Mouse (Mus musculus): ENCODE measurements around the gene Zfp950. TPM values are rescaled to one million over a fixed set of nuclear protein-coding genes. Genes with fewer than 3 reads are reported as not detected.
"Not testable (repeated sequence)": the region's sequence is repeated elsewhere in the genome, so short reads cannot be mapped to it uniquely, and the experiment has no call there.

Zfp950 gene
- 11.1 and 16.9 TPM in 2 replicates for total RNA-seq (2012; rRNA removed)

GRCm38 (mm10) chr19:61140342-61141206 is at the start of gene Zfp950:
Gene Zfp950 (minus strand): TSS chr19:61140840.
- Histone ChIP-seq H3K4me3 (ENCODE audit: insufficient read depth in 1 of 2, low read depth in 1 of 2, low read length in 2 of 2, poor library complexity in 1 of 2, severe bottlenecking in 1 of 2) (peak within 1 kb of the TSS; percentile 80 to 97), H3K9me3 (ENCODE audit: control insufficient read depth, insufficient read depth, low read depth, low read length) (no peaks in the 10 kb centered on the region), H3K4me1 (ENCODE audit: control insufficient read depth in 2 of 2, insufficient read depth in 2 of 2, low read length in 2 of 2, poor library complexity in 1 of 2) (no peaks in the 10 kb centered on the region; a peak in 1 of 4 replicates), H3K9ac (ENCODE audit: insufficient read depth, low read depth, low read length, poor library complexity, severe bottlenecking) (peak within 1 kb of the TSS; percentile 93), H3K36me3 (ENCODE audit: control insufficient read depth, insufficient read depth, low read length, poor library complexity, severe bottlenecking) (no peaks in the 10 kb centered on the region), H3K27ac (ENCODE audit: insufficient read depth, low read depth, low read length, poor library complexity, severe bottlenecking) (0 out of 2 replicates have a peak within 1 kb of the TSS, but pooled peaks have one; percentile 24)
- peak; percentile 78 for DNase-seq (ENCODE audit: low read depth, low spot score)
- in situ Hi-C loops (cut with MboI; ENCODE audit: low sequenced_read_pairs in 2 of 2, unreplicated experiment in 2 of 2) = no loop called here
- TF ChIP-seq MAFK (IDR thresholded peaks at IDR 0.05; ENCODE audit: insufficient read depth, low read depth, low read length) = no peak
- no peak for TF ChIP-seq ZNF384 (IDR thresholded peaks at IDR 0.05; ENCODE audit: low read depth, low read length)
- TF ChIP-seq HCFC1 (IDR thresholded peaks at IDR 0.05; ENCODE audit: borderline replicate concordance, insufficient read depth, low read length) = 0 out of 2 replicates have a peak, but pooled peaks have one; percentile 23
- no peak for TF ChIP-seq CHD2 (IDR thresholded peaks at IDR 0.05; ENCODE audit: low read depth, low read length)
- TF ChIP-seq ZC3H11A (IDR thresholded peaks at IDR 0.05; ENCODE audit: borderline replicate concordance, low read depth, low read length) = no peak

GRCm38 (mm10) chr19:61183590-61183989 is 43.0 kb upstream of the Zfp950 start, which contains the start of gene Gm6020:
Gene Gm6020 (plus strand): TSS chr19:61183890.
- H3K36me3 ChIP-seq (ENCODE audit: control insufficient read depth, insufficient read depth, low read length, poor library complexity, severe bottlenecking); DNase-seq (ENCODE audit: low read depth, low spot score); in situ Hi-C loops (cut with MboI; ENCODE audit: low sequenced_read_pairs in 2 of 2, unreplicated experiment in 2 of 2); H3K4me3 ChIP-seq (ENCODE audit: insufficient read depth in 1 of 2, low read depth in 1 of 2, low read length in 2 of 2, poor library complexity in 1 of 2, severe bottlenecking in 1 of 2); H3K9ac ChIP-seq (ENCODE audit: insufficient read depth, low read depth, low read length, poor library complexity, severe bottlenecking); H3K4me1 ChIP-seq (ENCODE audit: control insufficient read depth in 2 of 2, insufficient read depth in 2 of 2, low read length in 2 of 2, poor library complexity in 1 of 2); H3K27ac ChIP-seq (ENCODE audit: insufficient read depth, low read depth, low read length, poor library complexity, severe bottlenecking); H3K9me3 ChIP-seq (ENCODE audit: control insufficient read depth, insufficient read depth, low read depth, low read length): not testable (repeated sequence)

DNA sequence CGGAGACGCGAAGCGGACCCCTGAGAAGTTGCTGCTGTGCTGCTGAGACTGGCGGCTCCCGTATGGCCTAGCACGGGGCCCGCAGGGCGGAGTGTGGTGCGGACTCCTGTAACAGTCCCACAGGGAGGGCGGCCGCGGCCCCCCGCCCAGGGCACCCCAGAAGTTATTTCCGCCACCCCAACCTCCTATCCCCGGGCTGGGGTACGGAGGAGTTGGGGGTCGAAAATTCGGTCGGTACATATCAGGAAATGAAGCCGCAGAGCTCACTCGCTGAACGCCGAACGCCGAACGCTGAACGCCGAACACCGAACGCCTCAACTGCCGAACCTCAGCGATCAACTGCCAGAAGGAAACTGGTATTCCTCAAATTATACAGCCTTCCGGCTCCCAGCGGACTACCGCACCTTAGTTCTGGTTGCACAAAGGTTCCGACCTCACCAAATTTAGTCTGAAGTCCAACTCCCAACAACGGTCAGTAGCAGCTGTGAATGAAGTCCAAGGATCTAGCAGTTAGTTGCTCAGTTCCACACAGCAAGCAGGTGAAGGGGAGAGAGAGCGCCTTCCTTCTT is 35.2 kb upstream of the Zfp950 start, which contains the start of gene Gm7102:
Gene Gm7102, minus strand, starts transcription at position 554 of the 569 bp plus-strand sequence.
- Histone ChIP-seq H3K9ac (ENCODE audit: insufficient read depth, low read depth, low read length, poor library complexity, severe bottlenecking) (peak within 1 kb of the TSS; percentile 82), H3K36me3 (ENCODE audit: control insufficient read depth, insufficient read depth, low read length, poor library complexity, severe bottlenecking) (no peaks in the 10 kb centered on the region), H3K27ac (ENCODE audit: insufficient read depth, low read depth, low read length, poor library complexity, severe bottlenecking) (no peak within 1 kb of the TSS), H3K9me3 (ENCODE audit: control insufficient read depth, insufficient read depth, low read depth, low read length) (no peaks in the 10 kb centered on the region), H3K4me1 (ENCODE audit: control insufficient read depth in 2 of 2, insufficient read depth in 2 of 2, low read length in 2 of 2, poor library complexity in 1 of 2) (no peaks in the 10 kb centered on the region), H3K4me3 (ENCODE audit: insufficient read depth in 1 of 2, low read depth in 1 of 2, low read length in 2 of 2, poor library complexity in 1 of 2, severe bottlenecking in 1 of 2) (peak within 1 kb of the TSS; percentile 62 to 66; a peak in 3 of 4 replicates)
- in situ Hi-C loops (cut with MboI; ENCODE audit: low sequenced_read_pairs in 2 of 2, unreplicated experiment in 2 of 2) = no loop called here
- no peak for DNase-seq (ENCODE audit: low read depth, low spot score)
- TF ChIP-seq CHD2 (IDR thresholded peaks at IDR 0.05; ENCODE audit: low read depth, low read length) (no peak), MAFK (IDR thresholded peaks at IDR 0.05; ENCODE audit: insufficient read depth, low read depth, low read length) (no peak), ZNF384 (IDR thresholded peaks at IDR 0.05; ENCODE audit: low read depth, low read length) (no peak), HCFC1 (IDR thresholded peaks at IDR 0.05; ENCODE audit: borderline replicate concordance, insufficient read depth, low read length) (peak; percentile 46; the same call in 1 of the 2 replicates), ZC3H11A (IDR thresholded peaks at IDR 0.05; ENCODE audit: borderline replicate concordance, low read depth, low read length) (no peak)

GRCm38 (mm10) chr19:61151701-61152420 is 11.2 kb upstream of the Zfp950 start:
- no peak for DNase-seq (ENCODE audit: low read depth, low spot score)
- no peak overlapping the region for H3K27ac ChIP-seq (ENCODE audit: insufficient read depth, low read depth, low read length, poor library complexity, severe bottlenecking)
- peak overlapping the region; percentile 57 for H3K9ac ChIP-seq (ENCODE audit: insufficient read depth, low read depth, low read length, poor library complexity, severe bottlenecking)
- H3K4me3 ChIP-seq (ENCODE audit: insufficient read depth in 1 of 2, low read depth in 1 of 2, low read length in 2 of 2, poor library complexity in 1 of 2, severe bottlenecking in 1 of 2) = peak overlapping the region; percentile 52 to 58
- H3K9me3 ChIP-seq (ENCODE audit: control insufficient read depth, insufficient read depth, low read depth, low read length) = no peaks in the 10 kb centered on the region
- TF ChIP-seq ZNF384 (IDR thresholded peaks at IDR 0.05; ENCODE audit: low read depth, low read length) (no peak), CHD2 (IDR thresholded peaks at IDR 0.05; ENCODE audit: low read depth, low read length) (no peak)
- H3K36me3 ChIP-seq (ENCODE audit: control insufficient read depth, insufficient read depth, low read length, poor library complexity, severe bottlenecking) = no peaks in the 10 kb centered on the region
- no peaks in the 10 kb centered on the region for H3K4me1 ChIP-seq (ENCODE audit: control insufficient read depth in 2 of 2, insufficient read depth in 2 of 2, low read length in 2 of 2, poor library complexity in 1 of 2)
- in situ Hi-C loops (cut with MboI; ENCODE audit: low sequenced_read_pairs in 2 of 2, unreplicated experiment in 2 of 2) = no loop called here

All from ES-E14 (cell line).